Mouse (Mus musculus) right cerebral cortex, postnatal 25 days (tissue): ENCODE results near the gene Gm17535.
"Not testable (repeated sequence)": the region's sequence is repeated elsewhere in the genome, so short reads cannot be mapped to it uniquely, and the experiment has no call there.

ENCODE experiments used
- DNase-seq: peaks from one replicate; pipeline ENCODE4 v3.0.0; 2022

Gm17535 gene

GRCm38 (mm10) chr9:3034299-3034698, at the start of gene Gm17535:
Gm17535 (plus strand) TSS chr9:3034599.
- not testable (repeated sequence) for DNase-seq

GRCm38 (mm10) chr9:3000445-3000972, 33.9 kb upstream of the Gm17535 start, which contains the start of gene Gm10722:
Gm10722 (plus strand) TSS chr9:3000922.
- peak; percentile 4 for DNase-seq

- not testable (repeated sequence) for DNase-seq
Measured at GRCm38 (mm10) chr9:3001006-3001405, 33.4 kb upstream of the Gm17535 start.

- peak; percentile 85 for DNase-seq
Measured at GRCm38 (mm10) chr9:3001948-3002659, 32.3 kb upstream of the Gm17535 start.

GRCm38 (mm10) chr9:3002794-3003396, 31.5 kb upstream of the Gm17535 start, which contains the start of gene Gm11168:
Gm11168 (plus strand) TSS chr9:3003346.
- not testable (repeated sequence) for DNase-seq

- not testable (repeated sequence) for DNase-seq
Measured at GRCm38 (mm10) chr9:3006179-3006578, 28.2 kb upstream of the Gm17535 start.

- DNase-seq, result peak; percentile 83
Measured at GRCm38 (mm10) chr9:3006636-3007035, 27.8 kb upstream of the Gm17535 start.

- not testable (repeated sequence) for DNase-seq
Measured at GRCm38 (mm10) chr9:3007272-3007671, 27.1 kb upstream of the Gm17535 start.

- DNase-seq, result not testable (repeated sequence)
Measured at GRCm38 (mm10) chr9:3009331-3009730, 25.1 kb upstream of the Gm17535 start.

- not testable (repeated sequence) for DNase-seq
Measured at GRCm38 (mm10) chr9:3012054-3012621, 22.3 kb upstream of the Gm17535 start.

GRCm38 (mm10) chr9:3012733-3013279, 21.6 kb upstream of the Gm17535 start, which contains the start of gene Gm10721:
Gm10721 (plus strand) TSS chr9:3013140.
- DNase-seq, result not testable (repeated sequence)

GRCm38 (mm10) chr9:3015354-3015753, 19.0 kb upstream of the Gm17535 start, which contains the start of gene Gm10720:
Gm10720 (plus strand) TSS chr9:3015654.
- DNase-seq, result not testable (repeated sequence)

- not testable (repeated sequence) for DNase-seq
Measured at GRCm38 (mm10) chr9:3015896-3016295, 18.5 kb upstream of the Gm17535 start.

GRCm38 (mm10) chr9:3017108-3017507, 17.3 kb upstream of the Gm17535 start, which contains the start of gene Gm10719:
Gm10719 (plus strand) TSS chr9:3017408.
- DNase-seq, result not testable (repeated sequence)

GRCm38 (mm10) chr9:3018944-3019343, 15.5 kb upstream of the Gm17535 start:
- not testable (repeated sequence) for DNase-seq

- DNase-seq, result peak; percentile 6
Measured at GRCm38 (mm10) chr9:3019835-3020727, 14.3 kb upstream of the Gm17535 start.

GRCm38 (mm10) chr9:3022316-3023008, 11.9 kb upstream of the Gm17535 start:
- DNase-seq, result peak; percentile 23

GRCm38 (mm10) chr9:3023312-3023984, 11.0 kb upstream of the Gm17535 start, which contains the start of gene Gm10718:
Gm10718 (plus strand) TSS chr9:3023547.
- DNase-seq, result not testable (repeated sequence)

GRCm38 (mm10) chr9:3023985-3024648, 10.3 kb upstream of the Gm17535 start:
- DNase-seq, result peak; percentile 58
